Mouse (Mus musculus): ENCODE results near the gene Armc8.

Armc8 gene

GRCm38 (mm10) chr9:99447323-99447722 lies 121.4 kb downstream of the Armc8 start:
- no peak for DNase-seq (ENCODE audit: low read depth, low spot score)

GRCm38 (mm10) chr9:99446259-99446658 lies 122.4 kb downstream of the Armc8 start:
- no peak for DNase-seq (ENCODE audit: low read depth, low spot score)

- peak; percentile 85 for DNase-seq (ENCODE audit: low read depth, low spot score)
Observed at GRCm38 (mm10) chr9:99444590-99445178, 124.0 kb downstream of the Armc8 start.

- no peak for DNase-seq (ENCODE audit: low read depth, low spot score)
Observed at GRCm38 (mm10) chr9:99441647-99442433, 126.9 kb downstream of the Armc8 start.

GRCm38 (mm10) chr9:99440941-99441340 lies 127.8 kb downstream of the Armc8 start:
- DNase-seq (ENCODE audit: low read depth, low spot score): no peak

- no peak for DNase-seq (ENCODE audit: low read depth, low spot score)
Observed at GRCm38 (mm10) chr9:99439064-99439463, 129.6 kb downstream of the Armc8 start.

GRCm38 (mm10) chr9:99437781-99438565 lies 130.7 kb downstream of the Armc8 start:
- peak; percentile 86 for DNase-seq (ENCODE audit: low read depth, low spot score)

- DNase-seq (ENCODE audit: low read depth, low spot score): peak; percentile 71
Observed at GRCm38 (mm10) chr9:99437031-99437764, 131.5 kb downstream of the Armc8 start, which contains the start of gene Mras. Mras (minus strand) TSS chr9:99437381.

- peak; percentile 57 for DNase-seq (ENCODE audit: low read depth, low spot score)
Observed at GRCm38 (mm10) chr9:99436182-99437030, 132.3 kb downstream of the Armc8 start.

GRCm38 (mm10) chr9:99435619-99436181 lies 133.0 kb downstream of the Armc8 start:
- no peak for DNase-seq (ENCODE audit: low read depth, low spot score)

- DNase-seq (ENCODE audit: low read depth, low spot score): peak; percentile 56
Observed at GRCm38 (mm10) chr9:99434892-99435618, 133.6 kb downstream of the Armc8 start.

- no peak for DNase-seq (ENCODE audit: low read depth, low spot score)
Observed at GRCm38 (mm10) chr9:99432478-99432877, 136.2 kb downstream of the Armc8 start.

GRCm38 (mm10) chr9:99431963-99432362 lies 136.7 kb downstream of the Armc8 start:
- DNase-seq (ENCODE audit: low read depth, low spot score): no peak

- no peak for DNase-seq (ENCODE audit: low read depth, low spot score)
Observed at GRCm38 (mm10) chr9:99431346-99431745, 137.4 kb downstream of the Armc8 start.

GRCm38 (mm10) chr9:99430806-99431205 lies 137.9 kb downstream of the Armc8 start:
- DNase-seq (ENCODE audit: low read depth, low spot score): no peak

GRCm38 (mm10) chr9:99429845-99430244 lies 138.9 kb downstream of the Armc8 start:
- DNase-seq (ENCODE audit: low read depth, low spot score): no peak

- no peak for DNase-seq (ENCODE audit: low read depth, low spot score)
Observed at GRCm38 (mm10) chr9:99428601-99429331, 139.9 kb downstream of the Armc8 start.
